Mouse (Mus musculus): ENCODE data around the gene Sez6.
A peak's percentile ranks its signal among the peaks of the same experiment; 100 is the strongest.

Sez6 gene

GRCm38 (mm10) chr11:77950797-77951228, 20.2 kb downstream of the Sez6 start:
- no peak for DNase-seq

DNA sequence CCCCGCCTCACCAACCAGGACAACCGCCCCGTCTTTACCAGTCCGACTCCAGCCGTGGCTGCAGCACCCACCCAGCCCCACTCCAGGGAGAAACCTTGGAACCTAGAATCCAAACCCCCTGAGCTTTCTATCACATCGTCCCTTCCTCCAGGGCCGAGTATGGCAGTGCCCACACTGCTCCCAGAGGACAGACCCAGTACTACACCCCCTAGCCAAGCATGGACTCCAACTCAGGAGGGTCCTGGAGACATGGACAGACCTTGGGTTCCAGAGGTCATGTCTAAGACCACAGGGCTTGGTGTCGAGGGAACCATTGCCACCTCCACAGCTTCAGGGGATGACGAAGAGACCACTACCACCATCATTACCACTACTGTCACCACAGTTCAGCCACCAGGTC, 23.1 kb downstream of the Sez6 start:
- peak; percentile 44 for DNase-seq

DNA sequence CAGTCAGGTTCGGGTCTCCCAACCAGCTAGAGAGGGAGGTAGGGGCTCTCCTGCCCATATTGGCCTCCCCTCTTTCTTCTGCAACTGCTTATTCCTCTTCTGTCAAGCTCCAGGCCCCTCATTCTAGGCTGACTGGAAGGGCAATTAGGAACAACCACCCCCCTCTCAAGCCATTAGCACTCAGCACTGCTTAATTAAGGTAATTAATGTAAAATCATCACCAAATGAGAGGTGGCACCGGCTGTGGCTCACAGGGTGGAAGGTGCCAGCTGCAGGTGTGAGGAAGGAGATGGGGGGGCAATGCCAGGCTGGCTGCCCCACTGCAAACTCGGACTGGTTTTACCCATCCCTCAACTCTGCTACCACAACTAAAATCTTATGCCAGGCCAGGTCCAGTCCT, 25.8 kb downstream of the Sez6 start:
- no peak for DNase-seq

GRCm38 (mm10) chr11:77958268-77958667, 27.7 kb downstream of the Sez6 start:
- DNase-seq: no peak

- no peak for DNase-seq
Measured at GRCm38 (mm10) chr11:77958932-77959331, 28.3 kb downstream of the Sez6 start.

DNA sequence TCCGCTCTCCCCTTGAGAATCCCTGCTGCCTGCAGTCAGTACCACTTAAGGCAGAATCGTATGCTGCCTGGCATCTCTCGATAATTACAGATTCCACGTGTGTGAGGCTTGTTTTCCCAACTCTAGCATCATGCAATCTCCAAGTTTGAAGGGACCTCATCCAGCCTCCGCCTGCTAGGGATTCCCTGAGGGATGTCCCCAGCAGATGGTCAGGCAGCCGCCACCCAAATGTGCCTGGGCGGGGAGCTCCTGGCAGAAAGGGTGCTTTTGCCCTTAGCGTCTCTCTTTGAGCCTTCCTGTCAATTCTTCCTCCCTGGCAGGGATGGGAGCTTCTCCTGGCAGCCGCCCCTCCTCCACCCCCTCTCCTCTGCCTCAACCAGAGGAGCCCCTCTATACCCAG, 29.6 kb downstream of the Sez6 start:
- no peak for DNase-seq

GRCm38 (mm10) chr11:77960898-77961297, 30.3 kb downstream of the Sez6 start:
- DNase-seq: no peak

- no peak for DNase-seq
Measured at GRCm38 (mm10) chr11:77962946-77963345, 32.3 kb downstream of the Sez6 start.

DNA sequence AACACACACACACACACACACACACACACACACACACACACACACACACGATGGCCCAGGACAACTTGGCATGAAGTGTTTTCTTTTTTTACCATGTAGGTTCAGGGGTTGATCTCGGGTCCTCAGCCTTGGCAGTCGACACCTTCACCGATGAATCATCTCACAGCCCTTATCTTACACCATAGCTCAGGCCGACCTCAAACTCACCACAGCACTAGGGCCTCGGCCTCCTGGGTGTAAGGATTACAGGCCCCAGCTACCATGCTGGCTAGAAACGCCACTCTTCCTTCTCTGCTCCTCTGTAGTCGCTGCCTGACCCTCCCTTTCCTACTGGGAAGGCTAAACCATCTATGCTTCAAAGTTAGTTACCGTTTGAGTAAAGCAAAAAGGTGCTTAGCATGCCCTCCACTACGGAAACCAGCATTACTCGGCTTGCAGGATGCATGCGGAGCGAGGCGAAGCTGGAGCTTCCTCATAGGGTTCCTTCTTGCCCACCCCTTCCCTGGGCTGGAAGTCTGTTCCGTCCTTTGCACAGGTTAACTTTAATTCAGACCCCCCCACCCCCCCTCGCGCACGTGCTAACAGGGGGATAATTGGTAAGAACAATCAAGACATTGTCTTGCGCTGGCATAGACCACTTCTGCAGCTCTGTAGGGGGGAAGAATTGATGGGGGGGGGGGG, 34.0 kb downstream of the Sez6 start:
- no peak for DNase-seq

- no peak for DNase-seq
Measured at GRCm38 (mm10) chr11:77965101-77966036, 34.8 kb downstream of the Sez6 start.

GRCm38 (mm10) chr11:77966037-77966391, 35.4 kb downstream of the Sez6 start:
- DNase-seq: no peak

DNA sequence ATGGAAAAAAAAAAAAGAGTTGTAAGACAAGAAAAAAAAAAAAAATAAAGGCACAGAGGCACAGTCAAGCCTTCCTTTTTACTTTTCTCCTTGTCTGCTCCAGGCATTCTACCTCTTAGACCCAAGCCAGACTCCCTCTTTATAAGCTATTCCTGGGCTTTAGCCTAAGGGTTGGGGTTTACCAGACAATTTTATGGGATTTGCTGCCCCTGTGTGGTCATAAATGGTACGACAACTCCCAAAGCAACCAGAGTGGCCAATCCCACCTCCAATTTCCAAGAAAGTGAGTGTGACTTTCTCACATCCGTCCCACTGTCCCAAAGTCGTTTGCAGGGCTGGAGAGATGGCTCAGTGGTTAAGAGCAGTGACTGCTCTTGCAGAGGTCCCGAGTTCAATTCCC, 36.5 kb downstream of the Sez6 start:
- DNase-seq: peak; percentile 66

DNA sequence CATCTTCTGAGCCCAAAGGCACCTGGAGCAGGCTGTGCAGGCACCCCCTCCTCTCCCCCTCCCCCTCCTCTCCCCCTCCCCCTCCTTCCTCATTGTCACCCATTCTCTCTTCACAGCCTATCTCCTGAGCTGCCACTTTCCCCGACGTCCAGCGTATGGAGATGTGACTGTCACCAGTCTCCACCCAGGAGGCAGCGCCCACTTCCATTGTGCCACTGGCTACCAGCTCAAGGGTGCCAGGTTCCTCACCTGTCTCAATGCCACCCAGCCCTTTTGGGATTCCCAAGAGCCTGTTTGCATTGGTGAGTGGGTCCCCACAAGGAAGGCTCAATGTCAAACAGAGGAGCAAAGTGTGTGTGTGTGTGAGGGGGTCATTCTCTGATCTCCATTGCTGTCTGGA, 38.2 kb downstream of the Sez6 start:
- no peak for DNase-seq

DNA sequence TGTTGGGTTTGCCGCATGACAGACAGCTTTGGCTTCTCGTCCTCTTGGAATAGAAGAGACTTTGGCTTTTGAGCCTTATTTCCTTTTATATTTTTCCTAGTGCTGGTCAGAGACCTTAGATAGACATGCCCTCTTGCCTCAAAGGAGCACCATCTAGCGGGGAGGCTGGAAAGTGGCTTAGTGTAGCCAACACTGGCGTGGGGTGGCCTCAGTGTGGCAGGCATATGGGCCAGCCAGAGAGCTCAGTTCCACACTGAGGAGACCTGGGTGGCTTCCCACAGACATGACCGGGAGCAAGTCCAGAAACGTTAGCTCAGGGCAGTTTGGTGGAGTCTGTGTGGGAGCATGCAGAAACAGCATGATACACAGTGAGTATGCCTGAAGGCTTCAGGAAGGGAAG, 40.1 kb downstream of the Sez6 start:
- no peak for DNase-seq

GRCm38 (mm10) chr11:77973520-77973919, 42.9 kb downstream of the Sez6 start:
- no peak for DNase-seq

GRCm38 (mm10) chr11:77974325-77974724, 43.7 kb downstream of the Sez6 start:
- DNase-seq: no peak

GRCm38 (mm10) chr11:77975873-77976272, 45.3 kb downstream of the Sez6 start:
- no peak for DNase-seq

GRCm38 (mm10) chr11:77978161-77978560, 47.6 kb downstream of the Sez6 start:
- no peak for DNase-seq

DNA sequence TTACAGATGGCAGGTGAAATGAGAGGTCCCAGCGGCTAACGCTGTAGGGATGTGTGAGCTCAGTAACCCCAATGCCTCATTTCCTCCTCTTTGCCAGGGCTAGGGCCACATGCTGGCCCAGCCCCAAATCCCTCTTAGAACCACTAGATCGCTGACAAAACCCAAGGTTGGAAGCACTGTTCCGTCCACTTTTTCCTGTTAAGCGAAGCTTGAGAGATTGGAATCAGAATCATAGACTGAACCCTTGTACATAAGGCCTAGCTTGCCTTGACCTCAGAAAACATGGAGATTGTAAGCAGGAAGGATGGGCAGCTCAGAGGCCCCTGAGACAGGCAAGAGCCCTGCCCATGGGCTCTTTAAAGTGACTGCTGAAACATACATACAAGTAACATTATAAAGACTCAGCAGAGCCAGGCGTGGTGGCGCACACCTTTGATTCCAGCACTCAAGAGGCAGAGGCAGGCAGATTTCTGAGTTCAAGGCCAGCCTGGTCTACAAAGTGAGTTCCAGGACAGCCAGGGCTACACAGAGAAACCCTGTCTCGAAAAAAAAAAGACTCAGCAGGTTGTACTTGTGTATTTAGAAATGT, 48.7 kb downstream of the Sez6 start:
- DNase-seq: no peak

GRCm38 (mm10) chr11:77980281-77981204, 49.9 kb downstream of the Sez6 start:
- peak; percentile 46 for DNase-seq

- peak; percentile 90 for DNase-seq
Measured at GRCm38 (mm10) chr11:77981609-77982440, 51.2 kb downstream of the Sez6 start.

GRCm38 (mm10) chr11:77982441-77982905, 51.9 kb downstream of the Sez6 start, which contains the start of gene Phf12:
Gene Phf12 (plus strand): TSS chr11:77982754.
- peak; percentile 100 for DNase-seq

Data from thymus, postnatal 25 days (tissue).